Mouse (Mus musculus): Measurements from ENCODE around the gene Rpl3l.
"Not testable (repeated sequence)": the region's sequence is repeated elsewhere in the genome, so short reads cannot be mapped to it uniquely, and the experiment has no call there.

The Rpl3l gene

DNA sequence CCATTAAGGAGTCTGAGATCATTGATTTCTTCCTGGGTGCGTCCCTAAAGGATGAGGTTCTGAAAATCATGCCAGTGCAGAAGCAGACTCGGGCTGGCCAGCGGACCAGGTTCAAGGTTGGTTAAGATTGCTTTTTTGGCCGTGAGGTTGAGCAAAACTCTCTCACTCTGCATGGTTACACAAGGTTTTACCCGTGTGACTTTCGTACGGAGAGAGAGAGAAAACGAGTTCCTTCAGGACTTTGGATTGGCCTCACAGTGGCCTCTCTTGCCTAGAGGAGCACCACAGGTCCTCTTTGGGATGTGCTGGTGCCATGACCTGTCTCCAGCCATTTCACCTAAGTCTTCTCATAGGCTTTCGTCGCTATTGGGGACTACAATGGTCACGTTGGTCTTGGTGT, 7.0 kb upstream of the Rpl3l start:
- DNase-seq: not testable (repeated sequence)

DNA sequence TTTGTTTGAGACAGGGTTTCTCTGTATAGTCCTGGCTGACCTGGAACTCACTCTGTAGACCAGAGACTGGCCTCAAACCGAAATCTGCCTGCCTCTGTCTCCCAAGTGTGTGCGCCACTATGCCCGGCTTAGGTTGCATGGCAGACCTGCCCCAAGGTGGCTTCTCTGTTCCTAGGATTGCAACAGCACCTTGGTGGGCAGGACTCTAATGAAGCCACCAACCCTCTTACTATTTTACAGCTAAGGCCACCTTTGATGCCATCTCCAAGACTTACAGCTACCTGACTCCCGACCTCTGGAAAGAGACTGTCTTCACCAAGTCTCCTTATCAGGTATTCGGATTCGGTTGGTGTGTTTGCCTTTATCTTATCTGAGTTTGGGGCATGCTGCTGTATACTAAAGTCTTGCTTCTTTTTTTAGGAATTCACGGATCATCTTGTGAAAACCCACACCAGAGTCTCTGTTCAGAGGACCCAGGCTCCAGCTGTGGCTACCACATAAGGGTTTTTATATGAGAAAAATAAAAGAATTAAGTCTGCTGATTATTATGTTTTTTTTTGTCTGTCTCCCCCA, 6.2 kb upstream of the Rpl3l start:
- DNase-seq: not testable (repeated sequence)

- no peak for DNase-seq
These were observed 5.2 kb upstream of the Rpl3l start for GRCm38 (mm10) chr17:24722220-24722924.

GRCm38 (mm10) chr17:24723122-24723880, 4.3 kb upstream of the Rpl3l start:
- DNase-seq: no peak

- no peak for DNase-seq
These were observed 3.8 kb upstream of the Rpl3l start for GRCm38 (mm10) chr17:24723881-24724180.

GRCm38 (mm10) chr17:24724184-24724583, 3.4 kb upstream of the Rpl3l start, which contains the start of gene Ndufb10:
Gene Ndufb10, minus strand, starts transcription at chr17:24724478.
- peak; percentile 95 for DNase-seq

- no peak for DNase-seq
These were observed 1.8 kb upstream of the Rpl3l start for GRCm38 (mm10) chr17:24725637-24726390.

- no peak for DNase-seq
These were observed 564 bp downstream of the Rpl3l start for GRCm38 (mm10) chr17:24728184-24728583.

- no peak for DNase-seq
These were observed 1.4 kb downstream of the Rpl3l start for GRCm38 (mm10) chr17:24729067-24729466.

DNA sequence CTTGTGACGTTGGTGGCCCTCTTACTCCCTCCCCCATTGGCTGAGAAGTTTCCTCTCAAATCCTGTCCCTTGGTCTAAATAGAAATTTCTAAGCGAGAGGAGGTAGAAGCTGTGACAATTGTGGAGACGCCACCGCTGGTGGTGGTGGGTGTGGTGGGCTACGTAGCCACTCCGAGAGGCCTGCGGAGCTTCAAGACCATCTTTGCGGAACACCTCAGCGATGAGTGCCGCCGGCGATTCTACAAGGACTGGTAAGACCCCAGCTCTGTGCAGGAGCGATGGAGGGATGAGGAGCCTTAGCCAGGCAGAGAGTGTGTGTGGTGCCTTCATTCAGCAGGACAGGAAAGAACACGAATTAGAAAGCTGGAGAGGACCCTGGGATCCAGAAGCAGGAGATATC, 3.2 kb downstream of the Rpl3l start:
- DNase-seq: no peak

- no peak for DNase-seq
These were observed 4.8 kb downstream of the Rpl3l start for GRCm38 (mm10) chr17:24732233-24732935.

- no peak for DNase-seq
These were observed 5.9 kb downstream of the Rpl3l start for GRCm38 (mm10) chr17:24733434-24734050.

GRCm38 (mm10) chr17:24734513-24734912, 6.9 kb downstream of the Rpl3l start:
- no peak for DNase-seq

GRCm38 (mm10) chr17:24735446-24735845, 7.8 kb downstream of the Rpl3l start:
- DNase-seq: no peak

- peak; percentile 99 for DNase-seq
These were observed 8.9 kb downstream of the Rpl3l start, which contains the start of gene Msrb1 for GRCm38 (mm10) chr17:24736330-24737051. Gene Msrb1, plus strand, starts transcription at chr17:24736642.

GRCm38 (mm10) chr17:24737135-24737810, 9.7 kb downstream of the Rpl3l start:
- no peak for DNase-seq

DNA sequence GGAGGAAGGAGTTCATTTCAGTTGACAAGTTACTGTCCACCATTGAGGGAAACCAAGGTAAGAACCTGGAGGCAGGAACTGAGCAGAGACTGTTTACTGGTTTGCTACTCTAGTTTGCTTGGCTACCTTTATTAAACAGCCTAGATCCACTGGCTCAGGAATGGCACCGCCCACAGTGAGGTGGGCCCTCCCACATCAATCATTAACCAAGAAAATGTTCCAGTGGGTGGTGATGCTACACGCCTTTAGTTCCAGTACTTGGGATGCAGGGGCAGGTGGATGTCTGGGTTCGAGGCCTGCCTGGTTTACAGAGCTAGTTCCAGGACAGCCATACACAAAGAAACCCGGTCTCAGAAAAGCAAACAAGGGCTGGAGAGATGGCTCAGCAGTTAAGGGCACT, 10.6 kb downstream of the Rpl3l start:
- no peak for DNase-seq

GRCm38 (mm10) chr17:24739926-24740325, 12.3 kb downstream of the Rpl3l start:
- DNase-seq: no peak

GRCm38 (mm10) chr17:24742307-24742706, 14.7 kb downstream of the Rpl3l start:
- no peak for DNase-seq

GRCm38 (mm10) chr17:24743896-24744295, 16.3 kb downstream of the Rpl3l start:
- no peak for DNase-seq

GRCm38 (mm10) chr17:24744381-24744780, 16.8 kb downstream of the Rpl3l start:
- DNase-seq: no peak

All from retina, postnatal 1 day (tissue).